In the genomic region with DNA sequence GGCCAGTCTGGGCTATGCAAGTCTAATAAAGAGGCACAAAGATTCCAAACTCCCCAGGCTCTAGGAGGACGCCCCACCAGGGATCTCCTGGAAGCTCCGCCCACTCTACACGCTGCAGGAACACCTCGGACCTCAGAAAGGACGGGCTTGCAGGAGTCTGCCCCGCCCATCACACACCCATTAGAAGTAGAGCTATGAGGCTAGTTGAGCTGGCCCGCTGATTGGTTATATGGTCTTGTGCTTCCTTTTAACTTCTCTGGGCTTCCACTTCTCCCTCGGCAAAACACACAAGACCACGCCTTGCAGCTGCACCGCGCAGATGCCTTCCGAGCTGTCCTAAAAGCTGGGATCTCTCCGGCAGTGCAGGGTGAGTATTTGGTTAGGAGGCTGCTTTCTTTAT, we compare ENCODE assay signal across 8 mouse cellular contexts. TPM values are rescaled to one million over a fixed set of nuclear protein-coding genes. Genes with fewer than 3 reads are reported as not detected.
A peak's percentile ranks its signal among the peaks of the same experiment; 100 is the strongest.
DNase-seq lines count a peak whose midpoint lies in the region; ATAC-seq lines count a peak whose summit lies in the region.

No protein-coding gene starts in this region.

- H3K4me2 ChIP-seq in intestine, embryonic 16.5 days (ENCODE audit: low read depth, low read length): peak overlapping the region; percentile 55
- peak overlapping the region; percentile 38; the same call in 1 of the 2 replicates for H3K4me2 ChIP-seq in liver, embryonic 16.5 days (ENCODE audit: low read depth, low read length)

- peak overlapping the region; percentile 35; the same call in 1 of the 2 replicates for H3K4me3 ChIP-seq in intestine, embryonic 16.5 days (ENCODE audit: low read length)
- no peak overlapping the region for H3K4me3 ChIP-seq in liver, embryonic 16.5 days (ENCODE audit: low read depth, low read length)

- no peaks in the 10 kb centered on the region for H3K9me3 ChIP-seq in intestine, embryonic 16.5 days (ENCODE audit: control insufficient read depth, low read length)
- H3K9me3 ChIP-seq in liver, embryonic 16.5 days (replicated peaks; ENCODE audit: control insufficient read depth, low read length): no peaks in the 10 kb centered on the region

- peak; percentile 49 for DNase-seq in right cerebral cortex, postnatal 25 days
- no peak for DNase-seq in right cerebral cortex, postnatal 10 days (ENCODE audit: low spot score in 2 of 2)
- DNase-seq in embryo, embryonic 10 days (ENCODE audit: low spot score): peak; percentile 75
- DNase-seq in heart, adult 18-20 months: peak; percentile 80 to 89
- DNase-seq in natural killer cell, adult 2 months (ENCODE audit: low spot score in 2 of 2): peak; percentile 61 to 64
- DNase-seq in urinary bladder, postnatal 36 days (ENCODE audit: low spot score in 2 of 2): peak; percentile 50 to 62

- WGBS in intestine, embryonic 16.5 days: 2% methylated on average over 13 of the region's 13 CpGs
- 2% methylated on average over 13 of the region's 13 CpGs for WGBS in liver, embryonic 16.5 days (ENCODE audit: insufficient replicate concordance)

- ATAC-seq in intestine, embryonic 16.5 days: peak; percentile 91
- ATAC-seq in liver, embryonic 16.5 days (ENCODE audit: low read depth): peak; percentile 51; the same call in 1 of the 2 replicates

- no peak overlapping the region for H3K27ac ChIP-seq in intestine, embryonic 16.5 days (ENCODE audit: low read length)
- H3K27ac ChIP-seq in liver, embryonic 16.5 days (ENCODE audit: low read length): no peak overlapping the region

- H3K27me3 ChIP-seq in intestine, embryonic 16.5 days (replicated peaks; ENCODE audit: control insufficient read depth, insufficient read depth, low read length): peaks cover 4% of the 10 kb centered on the region; the same call in 1 of the 2 replicates
- H3K27me3 ChIP-seq in liver, embryonic 16.5 days (ENCODE audit: control insufficient read depth, insufficient read depth, low read depth, low read length): peaks cover 7% of the 10 kb centered on the region; the same call in 1 of the 2 replicates

- H3K4me1 ChIP-seq in intestine, embryonic 16.5 days (ENCODE audit: control insufficient read depth, insufficient read depth, low read length): 0 out of 2 replicates have a peak, but pooled peaks cover 2% of the 10 kb centered on the region
- H3K4me1 ChIP-seq in liver, embryonic 16.5 days (ENCODE audit: control insufficient read depth, low read depth, low read length): no peaks in the 10 kb centered on the region; the same call in 1 of the 2 replicates

- H3K9ac ChIP-seq in intestine, embryonic 16.5 days (ENCODE audit: low read depth, low read length): no peak overlapping the region
- no peak overlapping the region for H3K9ac ChIP-seq in liver, embryonic 16.5 days (ENCODE audit: low read depth, low read length)

- no peaks in the 10 kb centered on the region for H3K36me3 ChIP-seq in intestine, embryonic 16.5 days (ENCODE audit: control insufficient read depth, insufficient read depth, low read length)
- H3K36me3 ChIP-seq in liver, embryonic 16.5 days (ENCODE audit: control insufficient read depth, insufficient read depth): no peaks in the 10 kb centered on the region

RNA-seq across cellular contexts. Expression of gene Tnrc6c, which starts 43.0 kb away (rescaled TPM):
- 10 to 100 TPM; 28.1 to 32.0 TPM for total RNA-seq in heart, adult 18-20 months (2021)
- polyA plus RNA-seq in intestine, embryonic 16.5 days (2015; fragmentation: Nextera tagmentation; extraction: Ambion mirVana): 6.6 and 6.8 TPM in 2 replicates
- 2.1 and 2.4 TPM in 2 replicates for polyA plus RNA-seq in liver, embryonic 16.5 days (2015; fragmentation: Nextera tagmentation; extraction: Ambion mirVana)

Comparison
In these comparisons a context has a peak if more than half of its experiments do, and no peak if none do; other contexts are left out.
1. DNase-seq: peak in right cerebral cortex, postnatal 25 days (single experiment), embryo, embryonic 10 days (single experiment), heart, adult 18-20 months (2 of 2), natural killer cell, adult 2 months (2 of 2) and urinary bladder, postnatal 36 days (2 of 2); none in right cerebral cortex, postnatal 10 days (0 of 2).